Mouse (Mus musculus): ENCODE data around the gene Polr2h.

DNA sequence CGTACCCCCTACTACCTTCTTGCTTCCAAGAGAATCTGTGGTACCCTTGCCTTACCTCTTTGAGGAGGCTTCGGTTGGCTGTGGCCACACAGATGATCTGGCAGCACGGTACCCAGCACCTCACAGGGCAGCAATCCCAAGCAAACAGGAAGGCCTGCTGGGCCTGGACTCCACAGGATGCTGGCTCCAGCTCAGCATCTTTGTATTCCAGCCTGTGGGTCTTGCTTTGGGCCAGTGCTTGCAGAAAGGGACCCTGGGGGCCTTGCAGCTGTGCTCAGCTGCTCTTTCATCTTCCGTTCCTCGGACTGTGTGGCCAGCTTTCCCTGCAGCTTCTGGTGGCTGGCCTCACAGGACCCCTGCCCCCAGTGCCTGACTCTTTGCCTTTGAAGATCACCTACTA, 17.4 kb upstream of the Polr2h start:
- TF ChIP-seq MYOD1 (IDR thresholded peaks at IDR 0.05; ENCODE audit: control insufficient read depth in 1 of 3, insufficient read length in 2 of 3, low read depth in 2 of 3), result no peak
- no peak for TF ChIP-seq E2F4 (IDR thresholded peaks at IDR 0.05; ENCODE audit: insufficient read depth)
- no peak for TF ChIP-seq POLR2A (IDR thresholded peaks at IDR 0.05; ENCODE audit: insufficient read length, low read depth)
- TF ChIP-seq MAX (IDR thresholded peaks at IDR 0.05; ENCODE audit: low read depth), result no peak
- no peak for TF ChIP-seq MYOG (IDR thresholded peaks at IDR 0.05; ENCODE audit: control insufficient read depth in 1 of 3, insufficient read depth in 1 of 3, insufficient read length in 2 of 3, low read depth in 2 of 3)
- TF ChIP-seq REST (IDR thresholded peaks at IDR 0.05; ENCODE audit: insufficient read depth, insufficient read length), result no peak

All from myocyte (in vitro differentiated cells).